Mouse (Mus musculus): Measurements from ENCODE around the gene Bfar. TPM values are rescaled to one million over a fixed set of nuclear protein-coding genes. Genes with fewer than 3 reads are reported as not detected.

Bfar gene
- polyA plus RNA-seq, 1 experiment from 2014 or later, result 44.1 TPM

GRCm38 (mm10) chr16:13749306-13749705 is 77.6 kb downstream of the Bfar start:
- Histone ChIP-seq H3K4me2 (replicated peaks; ENCODE audit: low read depth, low read length) (no peak overlapping the region), H3K27ac (ENCODE audit: low read depth, low read length) (no peak overlapping the region), H3K9ac (ENCODE audit: low read depth, low read length) (no peak overlapping the region), H3K4me3 (ENCODE audit: low read depth, low read length) (no peak overlapping the region), H3K36me3 (ENCODE audit: control insufficient read depth, insufficient read depth, low read length) (no peaks in the 10 kb centered on the region), H3K27me3 (ENCODE audit: control insufficient read depth, insufficient read depth, low read length) (no peaks in the 10 kb centered on the region), H3K9me3 (ENCODE audit: control insufficient read depth, low read length) (no peaks in the 10 kb centered on the region), H3K4me1 (replicated peaks; ENCODE audit: control insufficient read depth, insufficient read depth, low read length) (no peaks in the 10 kb centered on the region)
- no peak for DNase-seq (ENCODE audit: low spot score)
- 44% methylated on average over 5 of the region's 5 CpGs for WGBS
- no peak for ATAC-seq (ENCODE audit: low FRiP score)

- no peak for DNase-seq (ENCODE audit: low spot score)
- H3K4me2 ChIP-seq (replicated peaks; ENCODE audit: low read depth, low read length), result no peak overlapping the region
- no peaks in the 10 kb centered on the region for H3K9me3 ChIP-seq (ENCODE audit: control insufficient read depth, low read length)
- H3K36me3 ChIP-seq (ENCODE audit: control insufficient read depth, insufficient read depth, low read length), result no peaks in the 10 kb centered on the region
- no peaks in the 10 kb centered on the region for H3K27me3 ChIP-seq (ENCODE audit: control insufficient read depth, insufficient read depth, low read length)
- WGBS, result 58% methylated on average over 3 of the region's 3 CpGs
- no peak overlapping the region for H3K27ac ChIP-seq (ENCODE audit: low read depth, low read length)
- ATAC-seq (ENCODE audit: low FRiP score), result no peak
- H3K4me3 ChIP-seq (ENCODE audit: low read depth, low read length), result no peak overlapping the region
- H3K9ac ChIP-seq (ENCODE audit: low read depth, low read length), result no peak overlapping the region
- no peaks in the 10 kb centered on the region for H3K4me1 ChIP-seq (replicated peaks; ENCODE audit: control insufficient read depth, insufficient read depth, low read length)
Observed at GRCm38 (mm10) chr16:13749981-13750380, 78.3 kb downstream of the Bfar start.

GRCm38 (mm10) chr16:13750626-13751025 is 79.0 kb downstream of the Bfar start:
- no peaks in the 10 kb centered on the region for H3K27me3 ChIP-seq (ENCODE audit: control insufficient read depth, insufficient read depth, low read length)
- DNase-seq (ENCODE audit: low spot score) (no peak), ATAC-seq (ENCODE audit: low FRiP score) (no peak)
- H3K4me3 ChIP-seq (ENCODE audit: low read depth, low read length), result no peak overlapping the region
- no peak overlapping the region for H3K4me2 ChIP-seq (replicated peaks; ENCODE audit: low read depth, low read length)
- H3K9ac ChIP-seq (ENCODE audit: low read depth, low read length), result no peak overlapping the region
- H3K9me3 ChIP-seq (ENCODE audit: control insufficient read depth, low read length), result no peaks in the 10 kb centered on the region
- WGBS, result 95% methylated on average over 13 of the region's 13 CpGs
- H3K27ac ChIP-seq (ENCODE audit: low read depth, low read length), result no peak overlapping the region
- H3K36me3 ChIP-seq (ENCODE audit: control insufficient read depth, insufficient read depth, low read length), result no peaks in the 10 kb centered on the region
- H3K4me1 ChIP-seq (replicated peaks; ENCODE audit: control insufficient read depth, insufficient read depth, low read length), result no peaks in the 10 kb centered on the region

Other genes starting within 250 kb of the Bfar start
- 40.4 and 44.9 TPM in 2 replicates for gene Parn, start 3.7 kb upstream of the Bfar start, polyA plus RNA-seq (2014; fragmentation: Nextera tagmentation; extraction: Ambion mirVana)
- gene 3110001I22Rik, start 71 bp downstream of the Bfar start, polyA plus RNA-seq (2014; fragmentation: Nextera tagmentation; extraction: Ambion mirVana), result 11.6 and 11.8 TPM in 2 replicates
- gene Pla2g10, start 59.1 kb downstream of the Bfar start, polyA plus RNA-seq (2014; fragmentation: Nextera tagmentation; extraction: Ambion mirVana), result 0.29 TPM in 1 of 2 replicates, not detected in the other
- 123 and 124 TPM in 2 replicates for gene Rrn3, start 108.8 kb downstream of the Bfar start, polyA plus RNA-seq (2014; fragmentation: Nextera tagmentation; extraction: Ambion mirVana)
- gene Ntan1, start 147.0 kb downstream of the Bfar start, polyA plus RNA-seq (2014; fragmentation: Nextera tagmentation; extraction: Ambion mirVana), result 169 and 191 TPM in 2 replicates
- 74.0 and 80.1 TPM in 2 replicates for gene Pdxdc1, start 231.3 kb downstream of the Bfar start, polyA plus RNA-seq (2014; fragmentation: Nextera tagmentation; extraction: Ambion mirVana)
- gene Mpv17l, start 231.3 kb downstream of the Bfar start, polyA plus RNA-seq (2014; fragmentation: Nextera tagmentation; extraction: Ambion mirVana), result 4.1 and 4.2 TPM in 2 replicates